Mouse (Mus musculus) heart, embryonic 15.5 days (tissue): ENCODE measurements at regions not wholly inside any gene's neighbourhood (a gene's known extent, or its start where the extent isn't known, plus 50 kb on each side); places are given as distances from the start of the nearest gene placed in this dataset.

Experiments
- ATAC-seq: fragments of 200-750 bp; cut with Nextera tagmentation; replicated peaks from 2 replicates; pipeline ENCODE4 v1.8.0; 2017; ENCODE audit warnings: low read depth, moderate TSS enrichment; ENCODE audit not compliant: insufficient number of reproducible peaks, insufficient read depth, low FRiP score
- H3K27ac ChIP-seq: fragments of 300-500 bp; sonication (generic); 2 replicates; pipeline ENCODE4 v1.5.1; 2015; ENCODE audit warnings: mild to moderate bottlenecking, inconsistent platforms
- H3K27me3 ChIP-seq: fragments of 300-500 bp; sonication (generic); 2 replicates; pipeline ENCODE4 v1.6.1; 2015; ENCODE audit warnings: inconsistent platforms
- H3K36me3 ChIP-seq: fragments of 300-500 bp; sonication (generic); 2 replicates; pipeline ENCODE4 v1.6.1; 2015; ENCODE audit warnings: mild to moderate bottlenecking, inconsistent platforms
- H3K4me1 ChIP-seq: fragments of 300-500 bp; sonication (generic); replicated peaks from 2 replicates; pipeline ENCODE4 v1.6.1; 2015; ENCODE audit warnings: inconsistent platforms
- H3K4me2 ChIP-seq: fragments of 300-500 bp; sonication (generic); 2 replicates; pipeline ENCODE4 v1.6.1; 2015; ENCODE audit warnings: inconsistent platforms, mild to moderate bottlenecking, moderate library complexity
- H3K4me3 ChIP-seq: fragments of 300-500 bp; sonication (generic); 2 replicates; pipeline ENCODE4 v1.5.1; 2015; ENCODE audit warnings: mild to moderate bottlenecking, inconsistent platforms
- H3K9ac ChIP-seq: fragments of 300-500 bp; sonication (generic); 2 replicates; pipeline ENCODE4 v1.6.1; 2015; ENCODE audit warnings: mild to moderate bottlenecking, inconsistent platforms
- H3K9me3 ChIP-seq: fragments of 300-500 bp; sonication (generic); replicated peaks from 2 replicates; pipeline ENCODE4 v1.6.1; 2016; ENCODE audit warnings: inconsistent platforms
- WGBS: fragments of 180-500 bp; shearing (Covaris S2); methylation state at CpG from one replicate; pipeline ENCODE4 v1.1.7; 2015; ENCODE audit warnings: mixed read lengths; 5-methylcytosine and 5-hydroxymethylcytosine counted together

DNA sequence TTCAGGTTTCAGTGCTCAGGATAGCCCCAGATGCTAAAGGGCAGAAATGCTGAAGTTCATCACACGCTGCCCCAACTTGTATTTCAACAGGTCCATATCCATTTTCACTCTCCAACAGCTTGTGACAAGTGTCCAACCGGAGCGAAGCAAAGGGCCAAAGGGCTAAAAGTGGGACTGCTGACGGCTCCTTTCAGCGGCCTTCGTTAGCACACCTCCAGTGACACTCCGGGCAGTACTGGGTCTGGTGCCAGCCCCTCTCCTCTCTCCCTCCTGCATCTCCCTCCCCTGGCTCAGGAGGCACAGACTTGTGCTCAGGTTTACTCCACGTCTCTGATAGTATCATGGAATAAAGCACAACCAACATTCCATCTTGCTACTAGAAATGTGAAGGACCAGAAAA, 263.3 kb upstream of the Zfp703 start:
- 43% methylated on average over 8 of the region's 8 CpGs for WGBS
- ATAC-seq = peak; percentile 70
- no peak overlapping the region for H3K9ac ChIP-seq
- H3K4me1 ChIP-seq = no peaks in the 10 kb centered on the region
- peaks cover 16% of the 10 kb centered on the region; the same call in 1 of the 2 replicates for H3K27me3 ChIP-seq
- no peak overlapping the region for H3K27ac ChIP-seq
- H3K9me3 ChIP-seq = no peaks in the 10 kb centered on the region
- H3K4me2 ChIP-seq = no peak overlapping the region
- H3K36me3 ChIP-seq = no peaks in the 10 kb centered on the region
- no peak overlapping the region for H3K4me3 ChIP-seq

DNA sequence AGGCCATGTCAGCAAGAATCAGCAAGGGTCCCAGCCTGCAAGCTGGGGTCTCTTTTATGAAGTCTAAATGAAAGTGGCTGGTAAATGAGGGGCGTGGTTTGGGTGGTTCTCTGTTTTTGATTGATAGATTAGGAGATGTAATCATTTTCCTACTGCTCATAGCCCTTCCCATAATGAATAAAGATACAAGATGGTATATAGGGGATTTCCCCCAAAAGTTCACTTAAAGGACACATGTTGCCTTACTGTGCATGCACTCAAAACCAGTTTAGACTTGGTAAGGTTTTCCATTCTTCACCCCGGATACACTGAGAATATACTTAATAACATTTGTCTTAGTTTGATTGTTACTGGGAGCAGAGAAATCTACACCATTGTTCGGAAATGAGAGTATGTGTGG, 262.4 kb upstream of the Zfp703 start:
- 87% methylated on average over 3 of the region's 3 CpGs for WGBS

DNA sequence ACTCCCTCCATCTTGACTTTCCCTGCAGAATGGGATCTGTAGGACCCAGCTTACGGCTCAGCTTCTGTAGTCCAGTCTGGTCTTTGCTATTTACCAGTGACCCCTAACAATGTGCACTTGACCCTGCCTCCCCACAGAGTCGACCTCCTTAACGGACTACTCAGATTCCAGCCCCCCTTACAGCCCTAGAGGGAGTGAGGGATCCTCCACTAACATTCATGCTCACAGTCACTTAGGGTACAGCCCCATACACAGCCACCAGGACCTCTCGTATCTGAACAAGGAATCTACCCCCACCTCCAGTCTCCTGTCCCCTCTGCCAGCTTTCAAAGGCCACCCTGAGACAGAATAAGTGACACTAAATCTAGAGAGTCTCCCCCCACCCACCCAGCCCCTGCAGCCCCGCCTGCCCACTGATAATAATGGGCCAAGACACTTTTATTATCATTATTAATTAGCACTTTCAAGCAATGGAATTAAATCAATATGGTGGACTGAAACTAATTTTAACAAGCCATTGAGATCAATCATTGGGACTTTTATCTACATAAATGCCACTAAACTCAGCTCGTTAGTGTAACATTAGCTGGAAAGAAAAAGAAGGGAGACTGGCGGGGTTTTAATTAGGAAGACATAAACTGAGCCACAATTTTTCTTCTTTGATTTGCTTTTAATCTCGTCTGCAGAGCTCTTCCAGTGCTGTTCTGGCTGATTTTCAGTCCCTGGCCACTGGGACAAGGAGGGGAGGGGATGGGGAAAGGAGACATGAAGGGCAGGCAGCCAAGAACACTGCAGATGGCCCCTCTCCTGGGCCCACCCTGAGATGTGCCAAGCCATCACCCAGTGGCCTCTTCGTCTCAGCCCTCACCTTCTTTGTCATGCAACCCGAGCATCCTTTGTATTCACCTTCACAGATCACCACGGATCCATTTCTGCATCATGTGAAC, 258.4 kb upstream of the Zfp703 start:
- H3K4me2 ChIP-seq = no peak overlapping the region
- no peak overlapping the region for H3K4me3 ChIP-seq
- 69% methylated on average over 11 of the region's 11 CpGs for WGBS
- no peak overlapping the region for H3K27ac ChIP-seq
- no peaks in the 10 kb centered on the region for H3K9me3 ChIP-seq
- no peaks in the 10 kb centered on the region for H3K4me1 ChIP-seq
- H3K27me3 ChIP-seq = peaks cover 10% of the 10 kb centered on the region; the same call in 1 of the 2 replicates
- no peak overlapping the region for H3K9ac ChIP-seq
- H3K36me3 ChIP-seq = no peaks in the 10 kb centered on the region
- no peak for ATAC-seq

More for the DNA sequence above, 262.4 kb upstream of the Zfp703 start:
- no peaks in the 10 kb centered on the region for H3K4me1 ChIP-seq
- peaks cover 13% of the 10 kb centered on the region; the same call in 1 of the 2 replicates for H3K27me3 ChIP-seq
- H3K9ac ChIP-seq = no peak overlapping the region
- no peak overlapping the region for H3K4me3 ChIP-seq
- H3K27ac ChIP-seq = no peak overlapping the region
- no peak for ATAC-seq
- no peaks in the 10 kb centered on the region for H3K9me3 ChIP-seq
- H3K4me2 ChIP-seq = no peak overlapping the region
- no peaks in the 10 kb centered on the region for H3K36me3 ChIP-seq

DNA sequence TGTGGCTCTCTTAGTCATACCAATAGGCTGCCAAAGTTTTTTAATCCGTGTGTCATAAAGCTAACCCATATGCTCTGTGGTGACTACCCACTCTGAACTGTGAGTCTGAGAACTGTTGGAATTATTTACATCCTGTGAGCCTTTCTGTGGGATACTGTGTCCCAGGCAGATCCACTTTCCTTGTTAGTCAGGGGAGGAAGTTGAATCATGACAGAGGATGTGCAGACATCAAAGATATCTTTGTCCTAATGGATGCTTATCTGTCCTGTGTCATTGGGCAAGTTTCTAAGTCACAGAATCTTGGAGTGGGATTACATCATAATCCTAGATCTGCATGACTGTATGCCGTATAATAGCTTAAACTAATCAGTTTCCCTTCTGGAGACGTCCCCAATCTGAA, 254.4 kb upstream of the Zfp703 start:
- H3K36me3 ChIP-seq = no peaks in the 10 kb centered on the region
- ATAC-seq = no peak
- 46% methylated on average over 3 of the region's 3 CpGs for WGBS

GRCm38 (mm10) chr8:26724628-26725027, 252.5 kb upstream of the Zfp703 start:
- no peak for ATAC-seq
- H3K9ac ChIP-seq = no peak overlapping the region
- H3K27me3 ChIP-seq = no peaks in the 10 kb centered on the region
- H3K4me3 ChIP-seq = no peak overlapping the region
- no peak overlapping the region for H3K27ac ChIP-seq
- H3K4me1 ChIP-seq = no peaks in the 10 kb centered on the region
- H3K9me3 ChIP-seq = no peaks in the 10 kb centered on the region
- 71% methylated on average over 5 of the region's 5 CpGs for WGBS
- no peak overlapping the region for H3K4me2 ChIP-seq
- H3K36me3 ChIP-seq = no peaks in the 10 kb centered on the region

More for the DNA sequence above, 254.4 kb upstream of the Zfp703 start:
- no peak overlapping the region for H3K9ac ChIP-seq
- no peak overlapping the region for H3K4me3 ChIP-seq
- H3K9me3 ChIP-seq = no peaks in the 10 kb centered on the region
- peaks cover 2% of the 10 kb centered on the region; the same call in 1 of the 2 replicates for H3K27me3 ChIP-seq
- H3K4me1 ChIP-seq = no peaks in the 10 kb centered on the region
- H3K4me2 ChIP-seq = no peak overlapping the region
- no peak overlapping the region for H3K27ac ChIP-seq

DNA sequence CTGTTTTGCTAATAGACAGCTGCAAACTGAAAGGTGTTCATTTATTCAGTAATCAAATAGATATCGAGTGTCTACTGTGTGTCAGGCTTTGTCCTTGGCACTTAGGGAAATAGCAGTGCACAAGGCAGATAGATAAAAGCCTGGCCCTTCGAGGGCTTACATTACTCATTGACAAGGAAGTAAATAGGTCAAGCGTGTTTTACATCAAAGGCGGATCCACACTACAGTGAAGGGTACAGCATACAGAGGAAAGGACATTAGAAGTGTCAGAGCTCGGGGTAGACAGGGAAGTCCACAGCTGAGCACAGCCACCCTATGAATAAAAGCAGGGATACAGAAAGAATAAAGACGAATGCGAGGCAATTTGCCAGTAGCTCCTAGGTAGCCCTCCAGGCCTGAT, 251.6 kb upstream of the Zfp703 start:
- H3K36me3 ChIP-seq = no peaks in the 10 kb centered on the region

DNA sequence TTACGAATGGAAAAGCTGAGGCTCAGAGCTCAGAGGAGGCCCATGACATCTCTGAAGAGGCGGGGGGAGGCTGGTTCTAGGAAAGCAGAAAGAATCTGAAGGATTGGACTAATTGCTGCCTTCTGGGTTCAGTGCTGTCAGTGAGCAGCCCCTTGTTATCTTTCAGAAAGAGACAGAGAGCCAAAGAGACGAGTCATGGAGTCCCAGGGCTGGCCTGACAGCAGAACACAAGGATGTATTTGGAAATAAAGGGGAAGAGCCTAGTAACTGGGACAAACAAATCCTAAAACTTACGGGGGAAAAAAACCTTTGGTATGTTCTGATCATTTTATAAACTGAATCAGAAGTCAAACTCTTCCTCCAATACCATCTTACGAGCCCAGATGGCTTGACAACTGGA, 247.8 kb upstream of the Zfp703 start:
- no peak overlapping the region for H3K4me2 ChIP-seq
- no peaks in the 10 kb centered on the region for H3K9me3 ChIP-seq
- 63% methylated on average over 5 of the region's 5 CpGs for WGBS
- H3K27ac ChIP-seq = no peak overlapping the region
- H3K36me3 ChIP-seq = no peaks in the 10 kb centered on the region
- H3K9ac ChIP-seq = no peak overlapping the region
- no peak overlapping the region for H3K4me3 ChIP-seq
- ATAC-seq = no peak
- H3K4me1 ChIP-seq = no peaks in the 10 kb centered on the region
- 0 out of 2 replicates have a peak, but pooled peaks cover 3% of the 10 kb centered on the region for H3K27me3 ChIP-seq

More for the DNA sequence above, 251.6 kb upstream of the Zfp703 start:
- no peak overlapping the region for H3K9ac ChIP-seq
- ATAC-seq = no peak
- no peaks in the 10 kb centered on the region for H3K27me3 ChIP-seq
- H3K4me2 ChIP-seq = no peak overlapping the region
- H3K4me1 ChIP-seq = no peaks in the 10 kb centered on the region
- H3K9me3 ChIP-seq = no peaks in the 10 kb centered on the region
- 48% methylated on average over 7 of the region's 7 CpGs for WGBS
- H3K4me3 ChIP-seq = no peak overlapping the region
- no peak overlapping the region for H3K27ac ChIP-seq

- Histone ChIP-seq H3K4me2 (no peak overlapping the region), H3K36me3 (no peaks in the 10 kb centered on the region), H3K4me1 (no peaks in the 10 kb centered on the region), H3K9me3 (no peaks in the 10 kb centered on the region), H3K4me3 (no peak overlapping the region), H3K9ac (no peak overlapping the region), H3K27me3 (0 out of 2 replicates have a peak, but pooled peaks cover 3% of the 10 kb centered on the region), H3K27ac (no peak overlapping the region)
- no peak for ATAC-seq
- WGBS = 83% methylated on average over 2 of the region's 2 CpGs
Observed at GRCm38 (mm10) chr8:26731111-26731510, 246.0 kb upstream of the Zfp703 start.

- no peak for ATAC-seq
- WGBS = 76% methylated on average over 3 of the region's 3 CpGs
- no peaks in the 10 kb centered on the region for H3K9me3 ChIP-seq
Observed at GRCm38 (mm10) chr8:26744424-26744823, 232.7 kb upstream of the Zfp703 start.

GRCm38 (mm10) chr8:26746811-26747210, 230.3 kb upstream of the Zfp703 start:
- Histone ChIP-seq H3K36me3 (no peaks in the 10 kb centered on the region), H3K4me3 (no peak overlapping the region), H3K4me1 (peaks cover 6% of the 10 kb centered on the region; the same call in 1 of the 2 replicates), H3K27ac (no peak overlapping the region), H3K9ac (no peak overlapping the region), H3K9me3 (no peaks in the 10 kb centered on the region), H3K27me3 (no peaks in the 10 kb centered on the region; the same call in 1 of the 2 replicates), H3K4me2 (no peak overlapping the region)
- 83% methylated on average over 3 of the region's 3 CpGs for WGBS
- ATAC-seq = no peak

More at GRCm38 (mm10) chr8:26744424-26744823, 232.7 kb upstream of the Zfp703 start:
- Histone ChIP-seq H3K4me1 (peaks cover 5% of the 10 kb centered on the region; the same call in 1 of the 2 replicates), H3K4me3 (no peak overlapping the region), H3K9ac (no peak overlapping the region), H3K27ac (no peak overlapping the region), H3K36me3 (no peaks in the 10 kb centered on the region), H3K27me3 (no peaks in the 10 kb centered on the region; the same call in 1 of the 2 replicates), H3K4me2 (no peak overlapping the region)

DNA sequence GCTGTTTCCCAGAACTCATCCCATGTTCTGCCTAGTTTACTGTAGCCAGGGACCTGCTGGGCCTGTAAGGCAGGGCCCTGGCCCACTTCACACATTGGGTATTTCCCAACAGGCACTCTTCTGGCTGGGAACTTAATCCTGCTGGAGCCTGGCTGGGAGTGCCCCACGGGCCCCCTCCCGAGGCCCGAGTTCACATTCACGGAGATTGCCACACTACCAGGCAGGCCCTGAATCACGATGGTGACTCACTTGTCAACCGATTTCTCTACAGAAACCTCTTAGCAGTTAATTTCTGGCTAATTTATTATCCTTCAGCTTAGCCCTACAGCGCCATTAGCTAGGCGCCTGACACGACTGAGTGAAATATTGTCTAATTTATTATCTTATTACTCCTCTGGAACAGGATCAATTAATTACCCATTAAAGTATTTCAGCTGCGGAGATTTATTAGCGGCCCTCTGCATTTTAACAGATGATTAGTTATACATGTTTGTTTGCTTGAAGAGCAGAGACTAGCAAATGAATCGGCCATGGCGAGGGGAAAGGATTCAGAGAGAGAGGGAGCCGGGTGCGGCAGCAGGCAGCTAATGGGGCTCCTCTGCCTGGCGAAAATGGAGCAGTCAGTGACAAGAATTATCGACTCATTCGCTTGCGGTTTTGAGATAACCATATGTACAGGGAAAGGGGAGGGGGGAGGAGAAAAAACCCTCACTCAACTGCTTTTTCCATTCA, 229.7 kb upstream of the Zfp703 start:
- H3K4me3 ChIP-seq = no peak overlapping the region
- no peaks in the 10 kb centered on the region for H3K9me3 ChIP-seq
- H3K36me3 ChIP-seq = no peaks in the 10 kb centered on the region
- H3K27me3 ChIP-seq = no peaks in the 10 kb centered on the region; the same call in 1 of the 2 replicates
- peaks cover 6% of the 10 kb centered on the region; the same call in 1 of the 2 replicates for H3K4me1 ChIP-seq
- WGBS = 63% methylated on average over 19 of the region's 19 CpGs
- no peak overlapping the region for H3K27ac ChIP-seq
- no peak overlapping the region for H3K9ac ChIP-seq
- no peak overlapping the region for H3K4me2 ChIP-seq
- no peak for ATAC-seq
